Mouse (Mus musculus) erythroblast, embryonic 14.5 days (primary cell): ENCODE data around the gene Apof.

Experiments used
- GATA1 ChIP-seq: IDR thresholded peaks from 2 replicates; pipeline ENCODE4 v1.6.1; 2012; ENCODE audit warnings: low read length, inconsistent platforms, mixed read lengths
- TAL1 ChIP-seq: IDR thresholded peaks from 3 replicates; pipeline ENCODE4 v1.6.1; 2012; ENCODE audit warnings: low read length, inconsistent platforms, mixed read lengths

DNA sequence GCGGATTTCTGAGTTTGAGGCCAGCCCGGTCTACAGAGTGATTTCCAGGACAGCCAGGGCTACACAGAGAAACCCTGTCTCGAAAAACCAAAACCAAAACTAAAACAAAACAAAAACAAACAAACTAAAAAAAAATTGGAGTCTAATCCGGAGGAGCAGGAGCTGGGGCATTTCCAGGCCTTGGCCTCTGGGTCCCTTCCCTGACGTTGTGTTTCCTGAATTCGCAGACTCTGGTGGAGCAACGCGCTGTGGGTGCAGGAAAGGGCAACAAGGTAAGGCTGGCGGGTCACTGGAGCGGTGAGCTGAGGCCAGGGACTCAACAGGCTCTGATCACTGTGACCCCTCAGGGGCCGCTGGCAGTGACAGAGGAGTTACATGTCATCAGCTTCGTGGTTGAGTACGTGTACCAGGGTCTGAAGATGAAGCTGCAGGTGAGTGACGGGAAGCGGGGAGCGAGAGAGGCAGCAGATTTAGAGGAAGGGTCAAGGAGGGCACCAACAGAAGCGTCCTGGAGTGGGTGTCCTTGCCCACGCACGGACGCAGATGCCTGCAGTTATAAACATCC, 14.5 kb downstream of the Apof start:
- no peak for TF ChIP-seq GATA1
- TF ChIP-seq TAL1: no peak
